Mouse (Mus musculus) megakaryocyte, embryonic 14.5 days (primary cell): ENCODE data around the gene Ubtf. TPM values are rescaled to one million over a fixed set of nuclear protein-coding genes. Genes with fewer than 3 reads are reported as not detected.

ENCODE experiments used
- H3K27me3 ChIP-seq: replicated peaks from 2 replicates; pipeline ENCODE3; 2012; ENCODE audit warnings: inconsistent platforms
- H3K36me3 ChIP-seq: replicated peaks from 2 replicates; pipeline ENCODE3; 2012; ENCODE audit warnings: low read length, inconsistent platforms, mixed read lengths
- H3K4me1 ChIP-seq: 2 replicates; pipeline ENCODE4 v1.6.1; 2012; ENCODE audit warnings: inconsistent platforms
- H3K4me3 ChIP-seq: replicated peaks from 2 replicates; pipeline ENCODE3; 2012; ENCODE audit warnings: moderate library complexity, mild to moderate bottlenecking, inconsistent platforms
- H3K9me3 ChIP-seq: 2 replicates; pipeline ENCODE4 v1.6.1; 2012; ENCODE audit warnings: inconsistent platforms
- FLI1 ChIP-seq: IDR thresholded peaks from 2 replicates; pipeline ENCODE4 v1.6.1; 2012; ENCODE audit warnings: low read length, inconsistent platforms, mixed read lengths
- GATA1 ChIP-seq: IDR thresholded peaks from 3 replicates; pipeline ENCODE4 v1.6.1; 2012; ENCODE audit warnings: mixed read lengths, low read length, inconsistent platforms, borderline replicate concordance
- polyA plus RNA-seq: library from polyadenylated mRNA; stranded (reverse); fragments of >175 nt; gene quantifications from 2 replicates; pipeline ENCODE4 v1.2.3, GENCODE M21; 2012; ENCODE audit warnings: low replicate concordance; ENCODE audit not compliant: insufficient read depth

The Ubtf gene
- polyA plus RNA-seq, 1 experiment: 85.8 TPM

DNA sequence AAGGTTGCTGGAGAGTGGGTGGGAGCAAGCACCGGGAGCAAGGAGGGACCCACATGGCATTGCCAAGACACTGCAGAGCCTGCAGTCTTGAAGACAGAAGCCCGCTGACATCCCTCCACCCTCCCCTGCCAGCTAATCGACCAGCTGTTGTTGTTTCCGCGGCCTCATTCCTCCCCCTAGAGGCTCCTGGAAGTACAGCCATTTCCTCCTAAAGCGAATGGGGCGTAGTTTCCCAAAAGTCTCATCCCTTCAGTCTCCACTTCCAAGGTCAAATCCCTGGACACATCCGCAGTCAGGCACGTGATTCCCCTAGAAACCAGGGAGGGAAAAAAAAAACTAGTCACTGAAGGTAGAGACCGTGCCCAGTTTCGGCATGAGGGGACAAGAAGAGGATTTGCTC lies 52.1 kb downstream of the Ubtf start:
- Histone ChIP-seq H3K36me3 (peaks cover 27% of the 10 kb centered on the region), H3K27me3 (peaks cover 12% of the 10 kb centered on the region), H3K9me3 (no peaks in the 10 kb centered on the region), H3K4me1 (peaks cover 21% of the 10 kb centered on the region), H3K4me3 (peak overlapping the region; percentile 72)
- TF ChIP-seq GATA1: no peak
- TF ChIP-seq FLI1: no peak

GRCm38 (mm10) chr11:102266631-102267355 lies 52.7 kb downstream of the Ubtf start:
- peaks cover 21% of the 10 kb centered on the region for H3K4me1 ChIP-seq
- no peaks in the 10 kb centered on the region for H3K9me3 ChIP-seq
- TF ChIP-seq GATA1: no peak
- no peak for TF ChIP-seq FLI1
- no peak overlapping the region for H3K4me3 ChIP-seq
- peaks cover 34% of the 10 kb centered on the region for H3K36me3 ChIP-seq
- H3K27me3 ChIP-seq: peaks cover 8% of the 10 kb centered on the region

GRCm38 (mm10) chr11:102265816-102266215 lies 53.7 kb downstream of the Ubtf start:
- H3K4me3 ChIP-seq: no peak overlapping the region
- H3K27me3 ChIP-seq: peaks cover 5% of the 10 kb centered on the region
- TF ChIP-seq FLI1: no peak
- TF ChIP-seq GATA1: no peak
- no peaks in the 10 kb centered on the region for H3K9me3 ChIP-seq
- H3K4me1 ChIP-seq: peaks cover 21% of the 10 kb centered on the region
- H3K36me3 ChIP-seq: peaks cover 42% of the 10 kb centered on the region

DNA sequence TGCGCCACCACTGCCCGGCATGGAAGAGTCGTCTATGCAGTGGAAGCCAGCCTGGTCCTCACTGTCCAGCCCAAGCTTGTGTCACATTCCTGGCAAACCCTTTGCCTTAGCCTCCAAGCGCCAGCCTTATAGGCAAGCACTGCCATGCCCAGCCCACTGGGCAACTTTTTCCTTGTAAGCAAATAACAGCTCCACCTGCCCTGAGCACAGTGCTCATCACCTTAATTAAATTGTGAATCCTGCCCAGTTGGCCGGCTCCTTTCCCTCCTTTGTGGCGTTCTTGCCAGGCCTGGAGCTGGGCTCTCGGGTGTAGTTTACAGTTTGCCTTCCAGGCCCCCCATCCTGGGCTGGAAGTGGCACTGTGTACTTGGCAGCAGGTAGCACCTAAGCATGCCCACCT lies 56.3 kb downstream of the Ubtf start:
- Histone ChIP-seq H3K36me3 (peaks cover 65% of the 10 kb centered on the region), H3K9me3 (no peaks in the 10 kb centered on the region)
- TF ChIP-seq GATA1: no peak
- no peak for TF ChIP-seq FLI1

GRCm38 (mm10) chr11:102258521-102258920 lies 61.0 kb downstream of the Ubtf start:
- TF ChIP-seq FLI1: no peak
- no peak for TF ChIP-seq GATA1
- peaks cover 93% of the 10 kb centered on the region for H3K36me3 ChIP-seq
- H3K9me3 ChIP-seq: no peaks in the 10 kb centered on the region

More for the DNA sequence above, 56.3 kb downstream of the Ubtf start:
- H3K4me3 ChIP-seq: no peak overlapping the region
- H3K27me3 ChIP-seq: no peaks in the 10 kb centered on the region
- H3K4me1 ChIP-seq: peaks cover 15% of the 10 kb centered on the region

DNA sequence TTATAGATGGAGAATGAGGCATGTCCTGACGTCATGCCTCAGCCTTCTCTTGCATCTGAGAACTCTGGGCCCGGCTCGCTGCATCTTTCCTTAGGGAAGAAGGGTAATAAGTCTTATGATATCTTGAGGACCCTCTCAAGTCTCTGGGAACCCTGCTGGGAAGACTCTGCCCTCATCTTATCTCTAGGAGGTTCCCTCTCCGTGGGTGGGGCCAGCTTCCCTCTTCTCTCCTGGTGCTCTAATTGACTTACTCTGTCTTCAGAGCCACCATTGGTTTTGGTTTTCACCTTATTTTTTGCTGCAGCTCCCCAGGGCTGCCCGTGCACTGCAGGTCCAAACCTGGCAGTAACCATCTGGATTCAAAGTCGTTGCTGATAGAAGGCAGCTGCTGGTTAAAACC lies 61.4 kb downstream of the Ubtf start:
- peaks cover 20% of the 10 kb centered on the region for H3K4me1 ChIP-seq
- no peaks in the 10 kb centered on the region for H3K27me3 ChIP-seq
- peaks cover 93% of the 10 kb centered on the region for H3K36me3 ChIP-seq
- TF ChIP-seq FLI1 (no peak), GATA1 (no peak)
- H3K9me3 ChIP-seq: no peaks in the 10 kb centered on the region
- H3K4me3 ChIP-seq: no peak overlapping the region

More at GRCm38 (mm10) chr11:102258521-102258920, 61.0 kb downstream of the Ubtf start:
- H3K4me1 ChIP-seq: peaks cover 20% of the 10 kb centered on the region
- H3K27me3 ChIP-seq: no peaks in the 10 kb centered on the region
- H3K4me3 ChIP-seq: no peak overlapping the region

DNA sequence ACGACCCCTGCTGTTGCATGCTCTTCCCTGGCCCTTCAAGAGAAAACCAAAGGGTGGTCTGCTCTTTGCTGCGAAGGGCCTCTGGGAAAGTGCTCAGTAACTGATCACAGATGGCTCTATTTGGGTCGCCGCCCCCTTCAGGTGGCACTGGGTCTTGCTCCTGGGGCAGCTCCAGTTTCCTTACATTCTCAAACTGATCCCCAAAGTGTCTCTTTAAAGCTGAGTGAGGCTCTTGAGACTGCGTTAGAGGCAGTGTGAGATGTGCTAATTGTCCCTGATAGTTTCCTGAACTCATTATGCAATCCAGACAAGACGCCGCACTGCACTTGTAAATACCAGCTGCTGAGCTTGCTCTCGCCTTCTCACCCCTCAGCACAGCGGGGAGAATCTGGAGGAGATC lies 62.0 kb downstream of the Ubtf start:
- no peak overlapping the region for H3K4me3 ChIP-seq

More for the DNA sequence above, 62.0 kb downstream of the Ubtf start:
- Histone ChIP-seq H3K9me3 (no peaks in the 10 kb centered on the region), H3K4me1 (peaks cover 20% of the 10 kb centered on the region), H3K36me3 (peaks cover 94% of the 10 kb centered on the region), H3K27me3 (no peaks in the 10 kb centered on the region)
- TF ChIP-seq GATA1 (no peak), FLI1 (no peak)

Other genes starting within 250 kb of the Ubtf start
- gene Mpp2, start 231.2 kb downstream of the Ubtf start, polyA plus RNA-seq: 7.0 and 10.2 TPM in 2 replicates
- gene Ppy, start 218.4 kb downstream of the Ubtf start, polyA plus RNA-seq: 2.3 TPM in 1 of 2 replicates, not detected in the other
- gene Pyy, start 211.9 kb downstream of the Ubtf start, polyA plus RNA-seq: not detected in 2 replicates
- gene Nags, start 174.2 kb downstream of the Ubtf start, polyA plus RNA-seq: not detected in 2 replicates
- gene Tmem101, start 163.3 kb downstream of the Ubtf start, polyA plus RNA-seq: 13.5 TPM in 1 of 2 replicates, not detected in the other
- 36.7 and 120 TPM in 2 replicates for gene Lsm12, start 134.4 kb downstream of the Ubtf start, polyA plus RNA-seq
- 32.9 and 73.3 TPM in 2 replicates for gene G6pc3, start 130.1 kb downstream of the Ubtf start, polyA plus RNA-seq
- 384 and 644 TPM in 2 replicates for gene Hdac5, start 89.6 kb downstream of the Ubtf start, polyA plus RNA-seq
- 2.6 and 4.2 TPM in 2 replicates for gene BC030867, start 70.9 kb downstream of the Ubtf start, polyA plus RNA-seq
- gene Asb16, start 51.0 kb downstream of the Ubtf start, polyA plus RNA-seq: not detected in 2 replicates
- 46.7 and 48.3 TPM in 2 replicates for gene Tmub2, start 34.8 kb downstream of the Ubtf start, polyA plus RNA-seq
- gene Atxn7l3, start 23.1 kb downstream of the Ubtf start, polyA plus RNA-seq: 64.8 and 80.0 TPM in 2 replicates
- gene Slc4a1, start 46.5 kb upstream of the Ubtf start, polyA plus RNA-seq: 0.13 and 2.8 TPM in 2 replicates
- 3.8 and 6.6 TPM in 2 replicates for gene Rundc3a, start 73.7 kb upstream of the Ubtf start, polyA plus RNA-seq
- 164 and 165 TPM in 2 replicates for gene Slc25a39, start 88.2 kb upstream of the Ubtf start, polyA plus RNA-seq
- 44.1 and 152 TPM in 2 replicates for gene Grn, start 110.6 kb upstream of the Ubtf start, polyA plus RNA-seq
- gene Fam171a2, start 127.9 kb upstream of the Ubtf start, polyA plus RNA-seq: 1.7 and 1.8 TPM in 2 replicates
- gene Itga2b, start 150.4 kb upstream of the Ubtf start, polyA plus RNA-seq: 3,342 and 4,614 TPM in 2 replicates
- gene Gpatch8, start 236.7 kb upstream of the Ubtf start, polyA plus RNA-seq: 5.7 and 12.6 TPM in 2 replicates